Mouse (Mus musculus) CD4-positive helper T cell, adult 2 months (primary cell): ENCODE results near the gene Brwd1.
A peak's percentile ranks its signal among the peaks of the same experiment; 100 is the strongest.
"Not testable (repeated sequence)": the region's sequence is repeated elsewhere in the genome, so short reads cannot be mapped to it uniquely, and the experiment has no call there.

Experiments
- DNase-seq: peaks from one replicate; pipeline ENCODE4 v3.0.0-alpha.2; 2012; ENCODE audit warnings: low read depth, missing footprints, low spot score

Gene Brwd1

GRCm38 (mm10) chr16:96081331-96081730 lies 995 bp downstream of the Brwd1 start:
- peak; percentile 88 for DNase-seq

- DNase-seq, result no peak
Measured at GRCm38 (mm10) chr16:96080524-96080923, 1.8 kb downstream of the Brwd1 start.

- DNase-seq, result no peak
Measured at GRCm38 (mm10) chr16:96068364-96068763, 14.0 kb downstream of the Brwd1 start.

- no peak for DNase-seq
Measured at GRCm38 (mm10) chr16:96066174-96066573, 16.2 kb downstream of the Brwd1 start.

- DNase-seq, result no peak
Measured at GRCm38 (mm10) chr16:96064649-96065048, 17.7 kb downstream of the Brwd1 start.

- DNase-seq, result peak; percentile 43
Measured at GRCm38 (mm10) chr16:96044096-96044495, 38.2 kb downstream of the Brwd1 start.

GRCm38 (mm10) chr16:96040691-96041090 lies 41.6 kb downstream of the Brwd1 start:
- no peak for DNase-seq

- no peak for DNase-seq
Measured at GRCm38 (mm10) chr16:96039538-96039937, 42.8 kb downstream of the Brwd1 start.

- no peak for DNase-seq
Measured at GRCm38 (mm10) chr16:96034473-96034872, 47.9 kb downstream of the Brwd1 start.

GRCm38 (mm10) chr16:96032368-96033043 lies 49.8 kb downstream of the Brwd1 start:
- peak; percentile 34 for DNase-seq

- DNase-seq, result peak; percentile 40
Measured at GRCm38 (mm10) chr16:96030476-96031102, 51.7 kb downstream of the Brwd1 start.

- DNase-seq, result no peak
Measured at GRCm38 (mm10) chr16:96026256-96026655, 56.1 kb downstream of the Brwd1 start.

- DNase-seq, result no peak
Measured at GRCm38 (mm10) chr16:96025244-96025643, 57.1 kb downstream of the Brwd1 start.

GRCm38 (mm10) chr16:96021045-96021444 lies 61.3 kb downstream of the Brwd1 start:
- no peak for DNase-seq

GRCm38 (mm10) chr16:96009124-96009523 lies 73.2 kb downstream of the Brwd1 start:
- DNase-seq, result not testable (repeated sequence)

GRCm38 (mm10) chr16:96004278-96004677 lies 78.0 kb downstream of the Brwd1 start:
- DNase-seq, result not testable (repeated sequence)

- DNase-seq, result peak; percentile 86
Measured at GRCm38 (mm10) chr16:95999291-95999690, 83.0 kb downstream of the Brwd1 start.

- DNase-seq, result no peak
Measured at GRCm38 (mm10) chr16:95996156-95996555, 86.2 kb downstream of the Brwd1 start.

- DNase-seq, result peak; percentile 38
Measured at GRCm38 (mm10) chr16:95994576-95994975, 87.8 kb downstream of the Brwd1 start.

GRCm38 (mm10) chr16:95992596-95992995 lies 89.7 kb downstream of the Brwd1 start:
- no peak for DNase-seq

- peak; percentile 15 for DNase-seq
Measured at GRCm38 (mm10) chr16:95991122-95991900, 91.0 kb downstream of the Brwd1 start.

GRCm38 (mm10) chr16:95990462-95991121 lies 91.7 kb downstream of the Brwd1 start, which contains the start of gene Psmg1:
Psmg1 (minus strand) TSS chr16:95990960.
- DNase-seq, result peak; percentile 95
